Mouse (Mus musculus): ENCODE results near the gene Prickle1.

The Prickle1 gene

DNA sequence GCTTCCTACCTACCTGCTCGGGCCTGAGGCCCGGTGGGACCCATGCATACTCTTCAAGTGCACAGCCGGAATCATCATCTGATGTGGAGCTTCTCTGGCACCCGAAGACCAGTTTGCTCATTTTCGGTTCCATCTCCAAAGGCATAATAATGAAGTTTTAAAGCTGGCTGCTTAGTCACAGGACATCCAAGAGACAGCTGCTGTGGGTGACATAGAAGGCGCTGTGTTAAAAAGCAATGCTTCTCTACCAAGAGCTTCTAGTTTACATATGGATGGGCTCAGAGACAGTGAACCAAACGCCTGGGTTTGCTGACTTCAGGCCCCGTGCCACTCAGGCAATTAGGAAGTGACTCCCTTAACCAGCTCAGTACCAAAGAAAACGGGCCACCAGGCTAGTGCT lies 83.3 kb downstream of the Prickle1 start:
- ATAC-seq (ENCODE audit: low TSS enrichment): peak; percentile 58

DNA sequence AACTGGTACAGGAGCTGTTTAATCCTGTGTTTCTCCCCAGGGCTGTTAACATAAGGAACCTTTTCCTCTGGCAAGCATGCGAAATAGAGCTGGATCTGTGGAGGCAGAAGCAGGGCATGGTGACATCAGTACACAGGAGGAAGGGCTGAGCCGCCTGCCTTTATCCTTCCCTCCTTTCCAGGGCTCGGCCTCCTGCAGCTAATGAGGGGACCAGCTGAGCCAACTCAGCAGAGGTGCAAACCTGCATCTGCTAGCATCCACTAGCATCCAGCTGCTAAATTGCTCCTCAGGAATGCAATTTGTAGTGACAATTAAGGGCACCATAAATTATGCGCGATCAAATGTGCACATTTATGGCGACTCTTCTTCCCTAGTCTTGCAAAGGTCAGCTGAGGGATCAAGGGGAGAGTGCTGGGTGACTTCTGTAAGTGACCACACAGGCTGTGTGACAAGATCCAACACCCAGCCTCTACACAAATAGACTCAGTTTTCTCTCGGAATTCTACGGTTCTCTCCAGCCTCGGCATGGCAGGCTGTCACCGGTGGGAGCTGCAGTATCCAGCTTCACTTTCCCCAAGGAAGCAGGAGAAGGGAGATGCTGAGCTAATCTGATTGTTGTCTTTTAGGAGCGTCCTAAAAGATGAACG lies 84.9 kb downstream of the Prickle1 start:
- peak; percentile 48 for ATAC-seq (ENCODE audit: low TSS enrichment)

DNA sequence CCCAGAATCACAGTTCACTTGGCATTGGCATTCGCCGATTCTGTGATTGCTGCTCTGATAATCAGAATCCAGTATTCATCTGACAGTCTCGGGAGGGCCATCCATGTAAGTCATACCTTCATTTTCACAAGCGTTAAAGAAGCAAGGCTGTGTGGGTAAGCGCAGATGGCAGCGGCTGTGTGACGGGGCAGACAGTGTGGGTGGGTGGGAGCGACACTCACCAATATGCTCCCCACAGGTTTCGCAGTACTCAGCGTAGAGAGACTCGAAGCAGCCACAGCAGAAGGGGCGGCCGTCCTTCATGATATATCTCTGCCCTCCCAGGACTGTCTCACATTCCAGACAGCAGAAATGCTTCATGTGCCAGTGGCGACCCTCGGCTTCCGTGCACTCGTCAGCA lies 90.9 kb downstream of the Prickle1 start:
- ATAC-seq (ENCODE audit: low TSS enrichment): peak; percentile 77

DNA sequence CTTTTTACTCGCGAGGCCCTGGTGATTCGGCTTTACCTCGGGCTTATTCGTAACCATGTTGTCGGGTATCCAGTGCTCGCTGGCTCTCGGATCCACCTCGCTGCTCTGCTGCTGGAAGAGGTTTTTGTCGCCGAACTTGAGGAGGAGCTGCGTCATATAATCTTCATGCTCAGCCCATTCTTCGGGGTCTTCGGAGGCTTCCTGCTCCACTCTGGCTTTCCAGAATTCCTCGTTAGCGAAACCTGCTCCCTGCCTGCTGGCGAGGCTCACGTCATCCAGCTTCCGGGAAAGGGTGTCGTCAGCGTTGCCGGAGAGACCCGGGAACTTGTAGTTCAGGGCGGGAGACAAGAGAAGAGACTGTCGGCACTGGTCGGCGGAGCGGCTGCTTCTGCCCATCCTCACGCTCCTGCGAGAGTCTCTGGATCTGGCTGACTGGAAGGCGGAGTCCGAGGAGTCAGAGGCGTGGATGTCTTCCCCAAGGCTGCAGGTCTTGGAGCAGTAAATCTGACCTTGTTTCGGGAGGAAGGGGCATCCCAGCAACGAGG lies 92.4 kb downstream of the Prickle1 start:
- ATAC-seq (ENCODE audit: low TSS enrichment): no peak

DNA sequence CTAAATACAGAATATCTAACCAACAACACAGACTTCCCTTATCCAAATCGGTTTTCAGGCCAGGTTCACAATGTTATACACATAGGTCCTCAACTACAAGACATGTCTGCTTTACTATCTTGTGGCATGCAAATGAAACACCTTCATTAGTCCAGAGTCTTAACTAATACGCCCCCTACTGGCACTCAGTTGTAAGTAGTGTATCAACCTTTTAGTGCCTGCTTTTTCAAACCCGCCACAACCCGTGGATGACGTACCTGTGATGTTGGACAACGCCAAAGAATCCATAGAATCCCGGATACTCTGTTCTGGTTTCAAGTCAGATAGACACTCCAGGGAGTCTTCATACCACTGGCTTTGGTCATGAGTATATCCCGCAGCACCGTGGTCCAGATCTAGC lies 93.0 kb downstream of the Prickle1 start:
- no peak for ATAC-seq (ENCODE audit: low TSS enrichment)

DNA sequence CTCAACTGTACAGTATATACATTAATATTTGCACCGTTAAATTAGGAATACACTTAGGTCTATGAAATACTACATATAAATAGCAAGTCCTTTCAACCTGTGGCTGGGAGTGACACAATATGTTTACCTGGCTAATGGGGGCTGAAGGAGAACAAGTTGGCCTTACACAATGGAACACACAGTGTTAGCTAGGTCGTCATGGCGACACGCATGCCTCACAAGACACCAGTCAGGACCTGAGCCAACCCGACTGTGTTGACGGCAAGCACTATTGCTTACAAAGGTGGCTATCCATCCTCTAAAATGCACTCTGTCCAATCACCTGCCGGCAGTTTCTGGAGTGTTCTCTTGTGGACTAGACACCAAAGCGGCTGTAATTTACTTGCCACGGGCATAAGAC lies 95.8 kb downstream of the Prickle1 start:
- ATAC-seq (ENCODE audit: low TSS enrichment): no peak

DNA sequence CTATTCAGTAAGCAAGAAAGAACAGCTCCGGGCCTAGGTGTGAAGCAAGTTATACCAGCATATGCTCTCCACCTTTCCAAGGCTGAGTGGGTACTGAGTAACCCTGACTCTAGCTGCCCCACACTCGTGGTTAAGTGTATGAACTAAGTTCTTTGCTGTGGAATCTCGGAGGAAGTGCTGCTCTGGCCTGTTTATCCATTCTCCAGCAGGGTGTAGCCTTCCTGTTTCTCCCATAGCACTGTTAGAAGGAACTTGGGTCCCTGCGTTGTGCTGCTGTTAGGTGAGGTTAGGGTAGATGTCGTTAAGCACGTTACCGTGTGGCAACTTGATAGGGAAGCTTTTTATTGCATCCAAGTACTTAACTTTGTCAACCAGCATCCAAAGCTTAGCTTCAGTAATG lies 101.0 kb downstream of the Prickle1 start:
- no peak for ATAC-seq (ENCODE audit: low TSS enrichment)

DNA sequence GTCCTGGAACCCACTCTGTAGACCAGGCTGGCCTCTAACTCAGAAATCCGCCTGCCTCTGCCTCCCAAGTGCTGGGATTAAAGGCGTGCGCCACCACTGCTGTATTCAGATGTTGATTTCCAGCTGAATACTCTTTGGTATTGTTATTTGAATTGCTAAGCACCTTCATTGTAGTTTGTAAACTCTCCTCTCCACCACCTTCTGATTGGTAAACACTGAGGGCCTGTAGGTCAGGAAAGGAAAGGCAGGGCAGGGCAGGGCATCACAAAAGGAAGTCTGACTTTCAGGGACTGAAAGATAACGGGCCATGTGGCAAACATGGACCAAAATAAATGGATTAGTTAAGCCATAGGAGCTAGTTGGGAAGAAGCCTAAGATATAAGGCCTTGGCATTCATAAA lies 106.1 kb downstream of the Prickle1 start:
- ATAC-seq (ENCODE audit: low TSS enrichment): no peak

DNA sequence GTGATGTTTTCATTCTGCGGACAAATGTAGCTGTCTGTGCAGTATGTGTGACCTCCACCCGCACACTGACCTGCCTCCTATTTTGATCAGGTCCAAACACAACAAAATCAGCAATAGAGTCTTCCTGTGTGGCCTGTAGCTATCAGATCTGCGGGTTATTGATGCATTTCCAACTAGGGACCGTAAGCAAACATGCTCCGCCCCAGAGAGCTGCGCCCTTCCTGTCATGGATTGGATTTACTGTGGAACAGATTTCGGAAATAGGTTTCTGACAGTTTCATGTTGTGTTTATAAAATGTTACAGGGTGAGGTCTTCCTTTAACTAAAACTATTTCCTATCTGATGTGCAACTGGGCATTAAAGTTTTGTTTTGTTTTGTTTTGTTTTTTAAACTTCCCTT lies 109.6 kb downstream of the Prickle1 start:
- no peak for ATAC-seq (ENCODE audit: low TSS enrichment)

DNA sequence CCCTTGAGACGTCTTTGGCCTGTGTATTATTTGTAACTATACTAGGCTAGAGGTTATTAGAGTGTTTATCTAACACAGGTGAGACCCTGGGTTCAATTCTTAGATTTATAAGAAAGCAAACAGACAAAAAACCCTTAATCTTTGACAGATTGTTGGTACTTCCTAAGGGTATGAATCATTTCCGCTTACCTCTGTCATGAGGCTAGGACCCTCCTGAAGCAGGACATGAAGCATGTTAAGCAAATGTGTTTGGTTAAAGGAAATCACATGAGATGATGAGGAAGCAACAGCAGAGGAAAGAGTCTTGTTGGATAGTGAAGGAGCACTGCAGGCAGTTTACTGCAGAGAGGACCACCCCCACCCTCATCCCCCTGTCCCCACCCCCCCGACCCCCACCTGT lies 110.4 kb downstream of the Prickle1 start:
- no peak for ATAC-seq (ENCODE audit: low TSS enrichment)

DNA sequence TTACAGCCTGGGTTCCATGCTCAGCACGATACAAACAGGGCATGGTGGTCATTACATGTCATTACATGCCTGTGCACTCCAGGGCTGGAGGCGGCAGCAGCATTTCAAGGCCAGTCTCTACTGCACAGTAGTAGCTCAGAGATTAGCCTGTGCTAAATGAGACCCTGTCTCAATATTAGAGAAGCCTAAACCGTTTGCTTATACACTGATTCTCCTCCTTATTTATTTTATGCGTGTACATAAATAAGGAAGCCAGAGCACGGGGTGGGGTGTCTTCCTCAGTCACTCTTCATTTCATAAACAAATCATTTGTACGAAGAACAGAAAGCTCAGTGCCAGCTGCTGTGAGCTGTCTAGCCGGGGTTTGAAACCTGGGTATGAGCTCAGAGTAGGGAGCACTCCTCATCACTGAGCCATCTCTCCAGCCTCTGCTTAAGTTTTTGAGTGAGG lies 111.4 kb downstream of the Prickle1 start:
- no peak for ATAC-seq (ENCODE audit: low TSS enrichment)

DNA sequence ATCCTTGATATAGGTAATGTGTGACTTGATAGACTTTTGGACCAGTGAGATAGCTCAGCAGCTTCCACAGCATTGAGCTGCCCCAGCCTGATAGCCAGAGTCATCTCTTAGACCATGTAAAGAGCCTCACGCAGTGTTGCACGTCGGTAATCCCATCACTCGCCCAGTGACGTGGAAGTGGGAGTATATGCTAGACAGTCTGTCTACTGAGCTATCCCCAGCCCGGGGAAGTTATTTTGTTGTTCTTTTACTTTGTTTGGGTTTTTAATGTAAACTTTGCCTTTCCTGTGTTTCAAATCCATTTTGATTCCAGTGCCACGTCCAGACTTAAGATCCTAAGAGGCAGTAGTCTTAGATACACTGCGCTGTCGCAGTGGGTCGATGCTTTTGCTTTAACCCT lies 114.6 kb downstream of the Prickle1 start:
- no peak for ATAC-seq (ENCODE audit: low TSS enrichment)

DNA sequence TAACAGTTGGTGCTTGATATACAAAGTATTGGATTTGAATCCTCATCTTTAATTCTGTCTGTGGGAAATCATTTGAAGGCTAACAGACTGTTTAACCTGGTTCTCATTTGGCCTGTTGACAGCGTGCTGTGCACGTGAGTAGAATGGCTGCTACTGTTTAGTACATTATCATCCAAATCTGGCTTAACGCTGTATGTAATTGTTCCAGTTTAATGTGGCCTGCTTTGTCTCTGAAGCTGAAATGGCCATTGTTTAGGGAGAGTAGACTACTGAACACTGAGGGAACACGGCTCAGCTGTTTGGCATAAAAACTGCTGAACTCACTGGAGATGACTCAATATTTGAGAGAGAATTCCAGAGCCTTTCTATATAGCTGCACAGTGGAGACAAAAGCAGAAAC lies 116.2 kb downstream of the Prickle1 start:
- ATAC-seq (ENCODE audit: low TSS enrichment): peak; percentile 94

DNA sequence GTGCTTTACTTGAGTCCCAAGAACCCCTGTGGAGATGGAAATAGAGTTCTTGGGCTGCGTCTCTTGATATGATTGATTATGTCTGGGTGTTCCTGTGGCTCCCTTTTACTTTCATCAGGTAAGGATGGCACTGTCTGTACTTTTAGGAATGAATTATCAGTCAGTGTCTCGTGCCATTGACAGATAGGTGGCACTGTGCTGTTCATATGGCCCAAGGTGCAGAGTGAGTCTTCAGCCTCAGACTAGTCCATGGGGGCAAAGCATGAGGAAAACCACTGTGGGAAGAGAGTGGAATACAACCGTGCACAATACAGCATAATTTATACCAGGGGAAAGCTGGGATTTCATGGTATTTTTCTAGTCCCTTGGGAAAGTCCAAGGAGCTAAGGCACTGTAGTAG lies 117.0 kb downstream of the Prickle1 start:
- ATAC-seq (ENCODE audit: low TSS enrichment): no peak

DNA sequence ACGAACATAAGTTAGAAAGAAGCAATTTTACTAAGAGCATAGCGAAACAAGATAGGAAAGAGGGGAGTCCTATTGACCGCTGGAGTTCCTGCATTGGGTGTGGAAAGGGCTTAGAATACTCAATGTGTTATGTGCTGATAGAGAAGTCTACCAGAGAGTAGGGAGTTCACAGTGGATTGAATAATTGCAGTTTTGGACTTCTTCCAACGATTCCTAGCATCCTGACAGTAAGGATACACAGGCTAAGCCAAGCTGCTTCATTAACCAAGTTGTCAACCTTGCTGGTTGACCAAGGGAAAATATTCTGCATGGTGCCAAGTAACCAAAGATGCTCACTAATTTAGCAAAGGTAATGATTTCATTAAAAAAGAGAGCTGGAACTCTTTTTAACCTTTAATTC lies 118.0 kb downstream of the Prickle1 start:
- no peak for ATAC-seq (ENCODE audit: low TSS enrichment)

DNA sequence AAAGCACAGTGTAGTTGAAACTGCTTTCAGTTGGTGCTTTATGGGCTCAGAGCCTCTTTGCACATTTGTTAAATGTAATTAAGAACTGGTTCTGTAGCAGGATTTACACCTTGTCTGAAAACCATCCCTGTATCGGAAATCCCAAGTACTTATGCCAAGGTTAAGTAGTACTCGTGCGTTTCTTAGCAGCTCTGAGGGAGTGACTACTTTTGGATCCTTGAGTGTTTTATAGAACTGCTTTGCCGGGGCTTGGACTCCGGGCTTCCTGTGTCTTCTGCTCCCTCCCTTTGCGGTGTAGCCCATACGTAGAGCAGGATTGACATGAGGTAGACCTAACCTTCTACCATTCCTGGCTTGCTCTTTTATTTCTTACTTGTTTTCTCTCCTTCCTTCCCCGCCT lies 120.0 kb downstream of the Prickle1 start:
- no peak for ATAC-seq (ENCODE audit: low TSS enrichment)

DNA sequence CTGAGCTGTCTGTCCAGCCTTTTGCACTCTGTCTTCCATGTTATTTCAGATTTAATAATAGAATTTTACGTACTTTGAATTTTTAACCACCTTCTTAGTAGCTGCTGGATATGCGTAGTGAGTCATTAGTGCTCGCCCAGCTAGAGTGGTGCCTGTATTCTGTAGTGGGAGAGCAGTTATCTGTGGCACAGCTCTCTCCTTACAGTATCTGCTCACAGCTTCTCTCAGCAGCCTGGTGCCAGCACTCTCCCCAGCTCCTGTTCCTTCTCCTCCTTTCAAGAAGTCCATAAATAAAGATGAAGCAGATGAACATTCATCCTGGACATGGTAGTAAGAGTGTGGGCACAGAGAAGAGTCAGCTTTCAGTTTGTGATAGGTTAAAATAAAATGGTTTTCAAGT lies 121.4 kb downstream of the Prickle1 start:
- ATAC-seq (ENCODE audit: low TSS enrichment): peak; percentile 96

DNA sequence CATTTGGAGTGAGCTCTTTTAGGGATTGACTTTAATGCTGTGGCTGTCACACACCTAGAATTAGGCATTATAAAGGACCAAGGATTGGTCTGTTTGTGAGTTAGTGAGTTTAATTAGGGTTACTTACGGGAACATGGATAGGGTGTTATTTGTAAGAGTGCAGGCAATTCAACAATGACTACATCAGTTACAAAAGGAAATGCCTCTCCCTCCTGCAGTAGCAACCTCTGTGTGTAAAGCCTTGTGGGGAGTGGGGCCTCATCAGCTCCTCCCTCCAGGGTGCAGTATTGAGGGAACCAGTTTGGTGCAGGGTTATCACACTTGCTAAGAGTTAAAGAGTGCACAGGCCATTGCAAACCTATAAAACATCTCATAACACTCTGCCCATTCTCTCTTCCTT lies 123.6 kb downstream of the Prickle1 start:
- ATAC-seq (ENCODE audit: low TSS enrichment): no peak

DNA sequence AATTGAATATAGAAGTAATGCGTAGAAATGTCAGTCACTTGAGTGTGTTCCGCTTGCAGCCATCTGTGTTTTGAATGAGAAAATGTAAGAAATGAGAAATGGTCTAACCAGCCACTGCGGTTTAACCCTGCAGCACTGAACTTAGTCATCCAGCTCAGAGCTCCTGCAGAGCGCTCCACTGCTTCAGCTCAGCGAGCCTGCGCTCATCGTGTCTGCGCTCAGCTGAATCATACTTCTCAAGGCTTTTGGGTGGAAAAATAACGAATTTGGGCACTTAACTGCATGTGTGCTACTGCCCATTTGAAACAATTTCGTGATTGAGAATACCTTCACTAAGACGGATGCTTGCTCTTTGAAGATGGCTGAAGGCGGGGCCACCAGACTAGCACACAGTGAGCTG lies 124.0 kb downstream of the Prickle1 start:
- ATAC-seq (ENCODE audit: low TSS enrichment): peak; percentile 75

DNA sequence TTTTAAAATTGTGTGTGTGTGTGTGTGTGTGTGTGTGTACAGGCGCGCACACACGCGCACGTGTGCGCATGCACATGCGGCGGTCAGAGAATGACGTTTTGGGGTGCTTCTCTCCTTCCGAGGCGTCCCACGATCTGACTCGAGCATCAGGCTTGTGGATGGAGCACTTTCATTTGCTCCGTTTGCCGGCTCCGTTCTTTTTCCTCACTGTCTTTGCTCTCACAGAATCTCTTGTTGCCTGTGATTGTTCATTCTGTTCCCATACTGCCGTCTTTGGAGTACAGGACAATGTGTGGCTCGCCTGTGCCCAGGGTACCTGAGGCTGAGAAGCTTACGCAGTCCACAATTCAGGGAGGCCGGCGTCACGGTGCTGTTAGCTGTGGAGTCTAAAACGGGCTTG lies 134.6 kb downstream of the Prickle1 start:
- no peak for ATAC-seq (ENCODE audit: low TSS enrichment)

DNA sequence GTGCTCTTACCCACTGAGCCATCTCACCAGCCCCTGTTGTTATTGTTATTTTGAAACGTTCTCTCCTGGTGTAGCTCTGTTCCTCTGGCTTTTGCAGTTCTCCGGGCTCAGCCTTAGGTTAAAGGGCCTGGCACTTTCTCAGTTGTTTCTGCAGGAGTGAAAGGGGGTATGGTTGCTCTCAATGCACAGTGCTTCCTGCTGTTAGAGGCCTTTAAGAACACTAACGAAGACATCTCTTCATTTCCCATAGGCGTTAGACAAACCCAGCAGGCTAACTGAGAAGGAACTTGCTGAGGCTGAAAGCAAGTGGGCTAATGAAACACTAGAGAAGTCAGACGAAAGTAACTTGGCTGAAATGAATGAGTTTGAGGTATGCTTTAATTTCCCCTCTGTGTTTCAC lies 136.3 kb downstream of the Prickle1 start:
- no peak for ATAC-seq (ENCODE audit: low TSS enrichment)

DNA sequence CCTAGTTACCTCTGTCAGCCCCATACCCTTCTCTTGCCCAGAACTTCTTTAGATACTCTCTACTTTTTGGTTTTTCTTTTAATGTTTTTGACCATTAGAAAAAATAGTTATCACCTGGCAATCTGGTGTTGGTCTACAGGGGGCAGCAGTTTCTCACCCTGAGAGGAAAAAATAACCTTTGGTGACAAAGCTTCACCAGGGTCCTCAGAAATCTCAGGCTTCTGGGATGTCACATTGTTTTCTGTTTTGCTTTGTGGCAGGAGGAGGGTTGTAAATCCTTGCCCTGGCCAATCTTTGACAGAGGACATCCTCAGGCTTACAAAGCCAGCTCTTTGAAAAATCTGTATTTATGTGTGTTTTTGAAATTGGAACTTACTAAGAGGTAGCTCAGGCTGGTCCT lies 139.7 kb downstream of the Prickle1 start:
- no peak for ATAC-seq (ENCODE audit: low TSS enrichment)

DNA sequence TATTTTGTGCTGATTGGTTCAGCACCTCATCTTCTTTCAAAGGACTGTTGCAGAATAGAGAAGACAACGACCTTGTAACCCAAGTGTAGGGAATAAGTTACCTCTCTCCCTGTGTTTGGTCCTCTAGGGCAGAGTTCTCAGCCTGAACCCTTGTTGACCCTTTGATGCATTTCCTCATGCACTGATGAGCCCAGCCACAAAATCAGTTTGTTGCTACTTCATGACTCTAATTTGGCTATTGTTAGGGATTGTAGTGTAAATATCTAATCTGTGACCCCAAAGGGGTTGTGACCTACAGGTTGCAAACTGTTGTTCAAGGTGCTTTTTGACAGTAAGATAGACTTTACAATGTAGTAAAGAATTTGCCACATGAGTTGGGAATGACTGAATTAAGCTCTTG lies 142.4 kb downstream of the Prickle1 start:
- no peak for ATAC-seq (ENCODE audit: low TSS enrichment)
